Mouse (Mus musculus): ENCODE measurements around the gene Rfc4. TPM values are rescaled to one million over a fixed set of nuclear protein-coding genes. Genes with fewer than 3 reads are reported as not detected.

Gene Rfc4
- polyA plus RNA-seq, 1 experiment from 2014 or later, result 210 TPM

Small RNA genes lying within 50 kb of the gene (microRNA-seq; reads per million reads assigned to microRNA genes)
- not detected for gene Gm49346

Other genes starting within 250 kb of the Rfc4 start
- not detected in 2 replicates for gene Ahsg, start 236.5 kb downstream of the Rfc4 start, polyA plus RNA-seq (2014; fragmentation: Nextera tagmentation; extraction: Ambion mirVana)
- gene Fetub, start 209.4 kb downstream of the Rfc4 start, polyA plus RNA-seq (2014; fragmentation: Nextera tagmentation; extraction: Ambion mirVana), result not detected in 2 replicates
- not detected in 2 replicates for gene Hrg, start 176.7 kb downstream of the Rfc4 start, polyA plus RNA-seq (2014; fragmentation: Nextera tagmentation; extraction: Ambion mirVana)
- gene Kng2, start 98.3 kb downstream of the Rfc4 start, polyA plus RNA-seq (2014; fragmentation: Nextera tagmentation; extraction: Ambion mirVana), result not detected in 2 replicates
- gene Kng1, start 69.9 kb downstream of the Rfc4 start, polyA plus RNA-seq (2014; fragmentation: Nextera tagmentation; extraction: Ambion mirVana), result 0.33 TPM in 1 of 2 replicates, not detected in the other
- 228 and 233 TPM in 2 replicates for gene Eif4a2, start 20.3 kb downstream of the Rfc4 start, polyA plus RNA-seq (2014; fragmentation: Nextera tagmentation; extraction: Ambion mirVana)
- gene Adipoq, start 18.8 kb upstream of the Rfc4 start, polyA plus RNA-seq (2014; fragmentation: Nextera tagmentation; extraction: Ambion mirVana), result not detected in 2 replicates
- 29.1 and 30.4 TPM in 2 replicates for gene St6gal1, start 97.0 kb upstream of the Rfc4 start, polyA plus RNA-seq (2014; fragmentation: Nextera tagmentation; extraction: Ambion mirVana)